Mouse (Mus musculus): ENCODE results near the gene Tatdn3.
"Not testable (repeated sequence)": the region's sequence is repeated elsewhere in the genome, so short reads cannot be mapped to it uniquely, and the experiment has no call there.

Gene Tatdn3

GRCm38 (mm10) chr1:191035649-191036048, 27.1 kb downstream of the Tatdn3 start:
- in situ Hi-C loops (cut with MseI, MboI), result no loop called here

- in situ Hi-C loops (cut with MseI, MboI), result not testable (repeated sequence)
Observed at GRCm38 (mm10) chr1:191030922-191031425, 31.8 kb downstream of the Tatdn3 start.

- in situ Hi-C loops (cut with MseI, MboI), result no loop called here
Observed at GRCm38 (mm10) chr1:191030182-191030581, 32.5 kb downstream of the Tatdn3 start.

- in situ Hi-C loops (cut with MseI, MboI), result no loop called here
Observed at GRCm38 (mm10) chr1:191026021-191026713, 36.6 kb downstream of the Tatdn3 start, which contains the start of gene Flvcr1. Gene Flvcr1, minus strand, starts transcription at chr1:191026158.

- in situ Hi-C loops (cut with MseI, MboI), result no loop called here
Observed at GRCm38 (mm10) chr1:191025016-191026012, 37.4 kb downstream of the Tatdn3 start.

GRCm38 (mm10) chr1:191023806-191024205, 38.9 kb downstream of the Tatdn3 start:
- in situ Hi-C loops (cut with MseI, MboI), result not testable (repeated sequence)

GRCm38 (mm10) chr1:191023140-191023539, 39.6 kb downstream of the Tatdn3 start:
- in situ Hi-C loops (cut with MseI, MboI), result no loop called here

GRCm38 (mm10) chr1:191021016-191021415, 41.7 kb downstream of the Tatdn3 start:
- in situ Hi-C loops (cut with MseI, MboI), result no loop called here

- in situ Hi-C loops (cut with MseI, MboI), result no loop called here
Observed at GRCm38 (mm10) chr1:191020217-191020924, 42.4 kb downstream of the Tatdn3 start.

- in situ Hi-C loops (cut with MseI, MboI), result no loop called here
Observed at GRCm38 (mm10) chr1:191019803-191020202, 42.9 kb downstream of the Tatdn3 start.

GRCm38 (mm10) chr1:191014271-191014670, 48.5 kb downstream of the Tatdn3 start:
- in situ Hi-C loops (cut with MseI, MboI), result no loop called here

GRCm38 (mm10) chr1:191008707-191009106, 54.0 kb downstream of the Tatdn3 start:
- in situ Hi-C loops (cut with MseI, MboI), result loop anchor here in 1 of 2 experiments (5.0 kb wide), 1 partner anchor 49 kb away; no protein-coding TSS in a partner anchor

- in situ Hi-C loops (cut with MseI, MboI), result no loop called here
Observed at GRCm38 (mm10) chr1:191002201-191002600, 60.5 kb downstream of the Tatdn3 start.

GRCm38 (mm10) chr1:191000686-191001085, 62.0 kb downstream of the Tatdn3 start:
- in situ Hi-C loops (cut with MseI, MboI), result no loop called here

GRCm38 (mm10) chr1:190998027-190998426, 64.7 kb downstream of the Tatdn3 start:
- in situ Hi-C loops (cut with MseI, MboI), result loop anchor here in 1 of 2 experiments (10.0 kb wide), 1 partner anchor 53 kb away; no protein-coding TSS in a partner anchor

GRCm38 (mm10) chr1:190996346-190996877, 66.3 kb downstream of the Tatdn3 start:
- in situ Hi-C loops (cut with MseI, MboI), result loop anchor here in 1 of 2 experiments (10.0 kb wide), 1 partner anchor 52 kb away; no protein-coding TSS in a partner anchor

Data from mouse trophoblast stem cell (cell line).